Mouse (Mus musculus): ENCODE data around the gene Rnf185. TPM values are rescaled to one million over a fixed set of nuclear protein-coding genes. Genes with fewer than 3 reads are reported as not detected.

The Rnf185 gene
- polyA plus RNA-seq, 1 experiment from 2014 or later: 24.7 TPM

DNA sequence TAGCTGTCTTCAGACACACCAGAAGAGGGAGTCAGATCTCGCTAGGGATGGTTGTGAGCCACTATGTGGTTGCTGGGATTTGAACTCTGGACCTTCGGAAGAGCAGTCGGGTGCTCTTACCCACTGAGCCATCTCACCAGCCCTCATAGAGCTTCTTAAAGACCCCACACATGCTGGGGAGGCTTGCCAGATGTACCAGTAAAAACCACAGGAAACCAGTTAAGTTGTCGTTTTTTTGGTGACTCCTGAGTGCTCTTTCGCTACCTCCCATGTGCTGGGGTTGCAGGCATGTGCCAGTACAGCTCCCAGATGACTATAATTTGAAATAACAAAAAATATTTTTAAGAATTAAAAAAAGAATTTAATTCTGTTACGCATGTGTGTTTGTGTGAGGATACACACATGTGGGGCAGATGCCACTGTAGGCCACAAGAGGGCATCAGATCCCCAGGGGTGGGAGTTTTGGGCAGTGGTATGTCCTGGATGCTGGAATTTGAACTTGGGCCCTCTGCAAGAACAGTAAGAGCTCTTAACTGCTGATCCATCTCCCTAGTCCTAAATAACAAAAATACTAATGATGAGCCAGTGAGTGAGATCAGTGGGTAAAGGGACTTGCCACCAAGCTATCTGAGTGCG lies 22.4 kb upstream of the Rnf185 start:
- H3K4me3 ChIP-seq: no peak overlapping the region
- H3K27me3 ChIP-seq (replicated peaks): peaks cover 3% of the 10 kb centered on the region; the same call in 1 of the 2 replicates
- H3K4me2 ChIP-seq: no peak overlapping the region
- no peaks in the 10 kb centered on the region for H3K9me3 ChIP-seq
- 82% methylated on average over 7 of the region's 7 CpGs for WGBS
- ATAC-seq (ENCODE audit: extremely low read depth, insufficient number of reproducible peaks, low FRiP score, low TSS enrichment): no peak
- no peaks in the 10 kb centered on the region for H3K36me3 ChIP-seq
- no peaks in the 10 kb centered on the region for H3K4me1 ChIP-seq
- no peak overlapping the region for H3K9ac ChIP-seq
- no peak overlapping the region for H3K27ac ChIP-seq (replicated peaks)

- no peaks in the 10 kb centered on the region for H3K4me1 ChIP-seq
- no peak for ATAC-seq (ENCODE audit: extremely low read depth, insufficient number of reproducible peaks, low FRiP score, low TSS enrichment)
- no peaks in the 10 kb centered on the region for H3K36me3 ChIP-seq
- WGBS: 10% methylated on average over 1 of the region's 1 CpGs
- no peak overlapping the region for H3K4me2 ChIP-seq
- peaks cover 3% of the 10 kb centered on the region; the same call in 1 of the 2 replicates for H3K27me3 ChIP-seq (replicated peaks)
- H3K9me3 ChIP-seq: no peaks in the 10 kb centered on the region
- no peak overlapping the region for H3K9ac ChIP-seq
- no peak overlapping the region for H3K4me3 ChIP-seq
- no peak overlapping the region for H3K27ac ChIP-seq (replicated peaks)
These were observed 20.3 kb upstream of the Rnf185 start for GRCm38 (mm10) chr11:3472484-3472883.

DNA sequence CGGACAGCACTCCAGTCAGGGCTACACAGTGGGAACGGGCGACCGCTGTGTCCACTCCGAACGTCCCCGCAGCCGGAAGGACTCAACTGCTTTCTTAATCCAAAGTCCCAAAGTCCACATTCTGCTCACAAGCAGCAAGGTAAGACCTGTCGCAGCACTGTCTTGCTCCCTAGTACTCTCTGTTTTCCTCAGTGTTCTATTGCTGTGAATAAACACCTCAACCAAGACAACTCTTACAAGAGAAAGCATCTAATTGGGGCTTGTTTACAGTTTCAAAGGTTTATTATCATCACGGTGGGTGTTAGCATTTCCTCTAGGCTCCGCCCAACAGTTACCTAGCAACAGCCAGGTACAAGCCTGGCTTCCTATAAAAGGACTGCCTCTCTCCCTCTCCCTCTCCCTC lies 19.3 kb upstream of the Rnf185 start:
- Histone ChIP-seq H3K27ac (replicated peaks) (no peak overlapping the region), H3K27me3 (replicated peaks) (peaks cover 3% of the 10 kb centered on the region; the same call in 1 of the 2 replicates), H3K4me3 (no peak overlapping the region), H3K9ac (no peak overlapping the region), H3K9me3 (no peaks in the 10 kb centered on the region), H3K4me1 (no peaks in the 10 kb centered on the region), H3K36me3 (no peaks in the 10 kb centered on the region), H3K4me2 (no peak overlapping the region)
- no peak for ATAC-seq (ENCODE audit: extremely low read depth, insufficient number of reproducible peaks, low FRiP score, low TSS enrichment)
- 26% methylated on average over 11 of the region's 11 CpGs for WGBS

DNA sequence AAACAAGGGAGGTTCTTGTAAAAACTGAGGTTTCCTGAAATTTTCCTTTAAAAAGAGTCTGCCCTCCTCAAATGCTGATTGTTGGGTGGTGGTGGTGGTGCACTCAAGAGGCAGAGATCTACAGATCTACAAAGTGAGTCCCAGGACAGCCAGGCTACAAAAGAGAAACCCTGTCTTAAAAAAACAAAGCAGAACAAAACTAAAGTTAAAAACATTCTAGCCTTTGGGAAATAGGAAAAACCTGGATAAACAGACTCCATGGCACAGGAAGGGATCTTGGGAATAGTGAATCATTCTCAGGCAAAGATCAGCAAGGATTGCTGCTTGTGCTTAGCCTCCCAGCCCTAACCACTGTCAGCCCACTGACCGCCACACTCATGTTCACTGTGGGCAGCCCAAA lies 10.7 kb upstream of the Rnf185 start:
- WGBS: 88% methylated on average over 1 of the region's 1 CpGs
- ATAC-seq (ENCODE audit: extremely low read depth, insufficient number of reproducible peaks, low FRiP score, low TSS enrichment): no peak
- H3K4me2 ChIP-seq: no peak overlapping the region
- H3K36me3 ChIP-seq: no peaks in the 10 kb centered on the region
- H3K9ac ChIP-seq: no peak overlapping the region
- no peak overlapping the region for H3K4me3 ChIP-seq
- H3K27me3 ChIP-seq (replicated peaks): no peaks in the 10 kb centered on the region
- no peaks in the 10 kb centered on the region for H3K9me3 ChIP-seq
- no peak overlapping the region for H3K27ac ChIP-seq (replicated peaks)
- H3K4me1 ChIP-seq: no peaks in the 10 kb centered on the region

DNA sequence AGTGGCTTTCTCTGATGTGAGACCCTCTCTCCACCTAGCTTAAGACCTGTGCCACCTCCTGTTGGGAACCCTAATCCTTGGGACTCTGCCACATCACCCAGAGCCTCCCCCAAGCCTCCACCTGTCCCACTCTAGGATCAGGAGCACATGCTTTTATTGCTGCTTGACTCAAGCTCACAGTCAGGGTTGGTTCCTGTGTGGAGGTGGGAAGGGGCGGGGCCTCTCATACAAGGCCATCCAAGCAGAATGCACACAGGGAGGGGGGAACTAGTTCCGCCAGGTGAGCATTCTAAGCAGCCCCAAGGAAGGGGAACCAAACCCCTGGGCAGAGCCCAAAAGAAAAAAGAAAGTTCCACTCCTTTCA lies 6.9 kb upstream of the Rnf185 start:
- 66% methylated on average over 2 of the region's 2 CpGs for WGBS

GRCm38 (mm10) chr11:3458428-3459104 lies 6.4 kb upstream of the Rnf185 start:
- H3K27ac ChIP-seq (replicated peaks): no peak overlapping the region
- H3K27me3 ChIP-seq (replicated peaks): no peaks in the 10 kb centered on the region
- H3K9ac ChIP-seq: no peak overlapping the region
- H3K9me3 ChIP-seq: no peaks in the 10 kb centered on the region
- no peak overlapping the region for H3K4me2 ChIP-seq
- H3K36me3 ChIP-seq: peaks cover 32% of the 10 kb centered on the region
- 71% methylated on average over 8 of the region's 13 CpGs for WGBS
- H3K4me1 ChIP-seq: peaks cover 5% of the 10 kb centered on the region
- ATAC-seq (ENCODE audit: extremely low read depth, insufficient number of reproducible peaks, low FRiP score, low TSS enrichment): no peak
- no peak overlapping the region for H3K4me3 ChIP-seq

More for the DNA sequence above, 6.9 kb upstream of the Rnf185 start:
- H3K27ac ChIP-seq (replicated peaks): no peak overlapping the region
- H3K27me3 ChIP-seq (replicated peaks): no peaks in the 10 kb centered on the region
- H3K9ac ChIP-seq: no peak overlapping the region
- H3K36me3 ChIP-seq: peaks cover 28% of the 10 kb centered on the region
- no peaks in the 10 kb centered on the region for H3K9me3 ChIP-seq
- no peak for ATAC-seq (ENCODE audit: extremely low read depth, insufficient number of reproducible peaks, low FRiP score, low TSS enrichment)
- no peaks in the 10 kb centered on the region for H3K4me1 ChIP-seq
- no peak overlapping the region for H3K4me2 ChIP-seq
- no peak overlapping the region for H3K4me3 ChIP-seq

GRCm38 (mm10) chr11:3456354-3456753 lies 4.2 kb upstream of the Rnf185 start:
- H3K9ac ChIP-seq: no peak overlapping the region
- WGBS: 25% methylated on average over 1 of the region's 1 CpGs
- no peaks in the 10 kb centered on the region for H3K27me3 ChIP-seq (replicated peaks)
- H3K4me3 ChIP-seq: no peak overlapping the region
- peaks cover 32% of the 10 kb centered on the region for H3K36me3 ChIP-seq
- no peaks in the 10 kb centered on the region for H3K9me3 ChIP-seq
- H3K4me1 ChIP-seq: peaks cover 15% of the 10 kb centered on the region
- H3K4me2 ChIP-seq: no peak overlapping the region
- ATAC-seq (ENCODE audit: extremely low read depth, insufficient number of reproducible peaks, low FRiP score, low TSS enrichment): no peak
- no peak overlapping the region for H3K27ac ChIP-seq (replicated peaks)

- WGBS: 95% methylated on average over 3 of the region's 3 CpGs
- Histone ChIP-seq H3K4me1 (peaks cover 28% of the 10 kb centered on the region), H3K36me3 (peaks cover 32% of the 10 kb centered on the region), H3K9me3 (no peaks in the 10 kb centered on the region), H3K27ac (replicated peaks) (no peak overlapping the region), H3K27me3 (replicated peaks) (no peaks in the 10 kb centered on the region), H3K9ac (no peak overlapping the region), H3K4me3 (no peak overlapping the region), H3K4me2 (no peak overlapping the region)
- ATAC-seq (ENCODE audit: extremely low read depth, insufficient number of reproducible peaks, low FRiP score, low TSS enrichment): no peak
These were observed 2.3 kb upstream of the Rnf185 start for GRCm38 (mm10) chr11:3454506-3454905.

DNA sequence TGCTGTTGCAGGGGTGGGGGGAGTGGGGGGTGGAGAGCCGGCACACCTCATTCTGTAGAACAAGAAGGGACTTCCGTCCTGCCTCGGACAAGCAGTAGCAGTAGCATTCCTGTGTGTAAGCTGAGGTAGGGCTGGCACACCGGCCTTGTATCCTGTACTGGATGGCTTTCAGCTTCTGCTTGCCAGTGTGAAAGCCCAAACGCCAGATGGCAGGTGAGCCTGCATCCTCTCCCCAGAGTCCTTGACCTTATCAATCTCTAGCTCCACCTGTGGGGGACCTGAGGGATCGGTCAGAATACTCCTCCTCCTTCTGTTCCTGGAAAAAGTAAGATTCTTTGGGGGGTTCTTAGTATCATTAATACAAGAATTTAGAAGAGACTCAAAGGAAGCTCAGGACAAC lies 1.3 kb upstream of the Rnf185 start:
- H3K27ac ChIP-seq (replicated peaks): no peak overlapping the region
- peaks cover 34% of the 10 kb centered on the region for H3K36me3 ChIP-seq
- no peaks in the 10 kb centered on the region for H3K27me3 ChIP-seq (replicated peaks)
- peak overlapping the region; percentile 89 for H3K9ac ChIP-seq
- ATAC-seq (ENCODE audit: extremely low read depth, insufficient number of reproducible peaks, low FRiP score, low TSS enrichment): no peak
- no peaks in the 10 kb centered on the region for H3K9me3 ChIP-seq
- 61% methylated on average over 6 of the region's 6 CpGs for WGBS
- peak overlapping the region; percentile 95 for H3K4me3 ChIP-seq
- peaks cover 28% of the 10 kb centered on the region for H3K4me1 ChIP-seq
- peak overlapping the region; percentile 95 for H3K4me2 ChIP-seq

GRCm38 (mm10) chr11:3452769-3453168 lies 606 bp upstream of the Rnf185 start:
- Histone ChIP-seq H3K4me1 (peaks cover 28% of the 10 kb centered on the region), H3K27me3 (replicated peaks) (no peaks in the 10 kb centered on the region), H3K4me2 (peak overlapping the region; percentile 95), H3K9me3 (no peaks in the 10 kb centered on the region), H3K27ac (replicated peaks) (peak overlapping the region; percentile 96), H3K4me3 (peak overlapping the region; percentile 95), H3K36me3 (peaks cover 36% of the 10 kb centered on the region), H3K9ac (peak overlapping the region; percentile 89)
- ATAC-seq (ENCODE audit: extremely low read depth, insufficient number of reproducible peaks, low FRiP score, low TSS enrichment): no peak
- WGBS: under 1% methylated on average over 9 of the region's 9 CpGs

DNA sequence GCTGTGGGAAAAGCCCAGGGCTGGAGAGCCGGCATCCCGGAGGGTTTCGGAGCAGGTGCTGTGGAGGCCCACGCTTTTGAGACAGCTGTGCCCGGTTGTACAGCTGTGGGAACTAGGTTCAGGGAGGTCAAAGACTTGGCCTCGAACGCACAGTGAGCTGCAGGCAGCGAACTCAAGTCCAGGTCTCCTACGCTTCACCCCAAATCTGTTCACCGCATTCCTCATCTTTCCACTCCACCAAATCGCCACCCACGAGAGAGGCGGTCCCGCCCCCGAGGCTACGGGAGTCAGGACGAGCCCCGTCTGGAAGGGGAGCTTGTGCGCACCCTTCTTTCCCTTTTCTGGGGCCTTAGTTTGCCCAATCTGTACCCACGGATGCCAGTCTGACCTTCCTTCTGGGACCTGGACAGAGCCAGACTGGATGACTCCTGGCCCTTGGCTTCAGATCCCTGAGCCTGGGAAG lies 431 bp downstream of the Rnf185 start:
- H3K9me3 ChIP-seq: no peaks in the 10 kb centered on the region
- peak; percentile 38; the same call in 1 of the 2 replicates for ATAC-seq (ENCODE audit: extremely low read depth, insufficient number of reproducible peaks, low FRiP score, low TSS enrichment)
- H3K4me2 ChIP-seq: peak overlapping the region; percentile 95
- no peaks in the 10 kb centered on the region for H3K27me3 ChIP-seq (replicated peaks)
- H3K4me3 ChIP-seq: peak overlapping the region; percentile 95
- peaks cover 28% of the 10 kb centered on the region for H3K36me3 ChIP-seq
- H3K9ac ChIP-seq: peak overlapping the region; percentile 93
- H3K27ac ChIP-seq (replicated peaks): peak overlapping the region; percentile 96
- H3K4me1 ChIP-seq: peaks cover 28% of the 10 kb centered on the region
- under 1% methylated on average over 20 of the region's 20 CpGs for WGBS

GRCm38 (mm10) chr11:3444875-3445274 lies 7.3 kb downstream of the Rnf185 start:
- no peak overlapping the region for H3K27ac ChIP-seq (replicated peaks)
- no peaks in the 10 kb centered on the region for H3K9me3 ChIP-seq
- H3K27me3 ChIP-seq (replicated peaks): no peaks in the 10 kb centered on the region
- H3K4me1 ChIP-seq: peaks cover 25% of the 10 kb centered on the region
- no peak overlapping the region for H3K4me2 ChIP-seq
- no peak for ATAC-seq (ENCODE audit: extremely low read depth, insufficient number of reproducible peaks, low FRiP score, low TSS enrichment)
- no peak overlapping the region for H3K9ac ChIP-seq
- H3K4me3 ChIP-seq: no peak overlapping the region
- H3K36me3 ChIP-seq: peaks cover 4% of the 10 kb centered on the region; the same call in 1 of the 2 replicates
- WGBS: 59% methylated on average over 8 of the region's 8 CpGs

All from heart, embryonic 13.5 days (tissue).